In genomic region chr13:58048076-58048475, GRCm38 (mm10) we compare ENCODE assay signal across 15 mouse cellular contexts.
DNase-seq lines count a peak whose midpoint lies in the region; ATAC-seq and TF ChIP-seq lines count a peak whose summit lies in the region.
"Had no signal": no experiment of that assay in that cellular context is flagged by ENCODE, and none has a peak within 500 bp of the region (broad histone marks: within the 10 kb centered on the region; RNA-seq: fewer than 3 reads in every experiment).

No protein-coding gene starts in this region.

- H3K27me3 ChIP-seq in liver, adult 2 months (ENCODE audit: control insufficient read depth, insufficient read depth, low read length), result no peaks in the 10 kb centered on the region
- H3K27me3 ChIP-seq: kidney, embryonic 15.5 days; liver, embryonic 13.5 days had no signal

- no peak overlapping the region for H3K9ac ChIP-seq in liver, adult 2 months (ENCODE audit: low read depth, low read length)
- H3K9ac ChIP-seq: kidney, embryonic 15.5 days; liver, embryonic 13.5 days had no signal

- no peaks in the 10 kb centered on the region for H3K79me2 ChIP-seq in liver, adult 2 months (ENCODE audit: control insufficient read depth, insufficient read depth, low read length)

- H3K4me1 ChIP-seq in liver, adult 2 months (ENCODE audit: control insufficient read depth, insufficient read depth, low read length), result no peaks in the 10 kb centered on the region
- H3K4me1 ChIP-seq: kidney, embryonic 15.5 days had no signal

- peak; percentile 28 for ATAC-seq in activated CD4-positive, CD25-positive, alpha-beta regulatory T cell, adult 4 months
- ATAC-seq: forebrain, embryonic 14.5 days had no signal

- no peak for DNase-seq in gastrocnemius, adult 2 months
- no peak for DNase-seq in gastrocnemius, postnatal 14 days
- DNase-seq in liver, adult 2 months (ENCODE audit: extremely low read depth, low read depth, low spot score), result no peak
- DNase-seq in liver (no peak), A20 (ENCODE audit: low read depth, low spot score) (peak; percentile 42), MN1 (ENCODE audit: low spot score) (no peak)
- DNase-seq in gastrocnemius, postnatal 4 days (ENCODE audit: low spot score in 2 of 2), result no peak
- DNase-seq: adrenal gland, adult 2 months; cerebellum, postnatal 10 days; liver, embryonic 13.5 days; midbrain, embryonic 14.5 days; right cerebral cortex, postnatal 14 days had no signal

- no peak for TF ChIP-seq POLR2A in liver, adult 2 months (IDR thresholded peaks at IDR 0.05; ENCODE audit: extremely low read depth, insufficient read depth, low read length)

- WGBS in liver, adult 2 months, result 92% methylated on average over 3 of the region's 3 CpGs

- H3K4me3 ChIP-seq in gastrocnemius, adult 2 months, result no peak overlapping the region
- no peak overlapping the region for H3K4me3 ChIP-seq in liver, adult 2 months (ENCODE audit: insufficient read depth, low read depth, low read length)
- H3K4me3 ChIP-seq: kidney, embryonic 15.5 days; liver, embryonic 13.5 days had no signal

- H3K27ac ChIP-seq in gastrocnemius, adult 2 months, result no peak overlapping the region
- H3K27ac ChIP-seq in liver, adult 2 months (replicated peaks; ENCODE audit: insufficient read depth, low read depth, low read length), result no peak overlapping the region
- H3K27ac ChIP-seq: kidney, embryonic 15.5 days; liver, embryonic 13.5 days had no signal

- no peaks in the 10 kb centered on the region for H3K36me3 ChIP-seq in liver, adult 2 months (ENCODE audit: control insufficient read depth, insufficient read depth, low read length)
- H3K36me3 ChIP-seq: liver, embryonic 13.5 days had no signal

- intact Hi-C loops in gastrocnemius, adult 2 months (cut with DNase I), result no loop called here
- intact Hi-C loops in gastrocnemius, postnatal 14 days (cut with DNase I; ENCODE audit: low total_unique reads), result no loop called here

- TF ChIP-seq CTCF in gastrocnemius, adult 2 months (IDR thresholded peaks at IDR 0.05), result peak; percentile 40
- peak; percentile 51 for TF ChIP-seq CTCF in liver, adult 2 months (IDR thresholded peaks at IDR 0.05; ENCODE audit: low read depth, low read length)
